Mouse (Mus musculus) CH12.LX (cell line): ENCODE results near the gene Pax1.

ENCODE experiments used
- CHD1 ChIP-seq: IDR thresholded peaks from 2 replicates; pipeline ENCODE4 v1.6.1; 2012; ENCODE audit warnings: low read depth, low read length, improper control_type of control experiment, inconsistent platforms
- CTCF ChIP-seq, 2 experiments: IDR thresholded peaks in 1 of 2; conservative IDR thresholded peaks in 1 of 2; 2 replicates each; pipeline ENCODE4 v1.5.1; 2011 to 2012; ENCODE audit warnings: low read depth in 2 of 2, low read length in 2 of 2, improper control_type of control experiment in 1 of 2, inconsistent platforms in 1 of 2, mild to moderate bottlenecking in 1 of 2, moderate library complexity in 1 of 2
- E2F4 ChIP-seq: IDR thresholded peaks from 2 replicates; pipeline ENCODE4 v1.6.1; 2011; ENCODE audit warnings: low read depth, low read length, improper control_type of control experiment; ENCODE audit not compliant: insufficient replicate concordance
- NRF1 ChIP-seq: IDR thresholded peaks from 2 replicates; pipeline ENCODE4 v1.6.1; 2014; ENCODE audit warnings: low read depth, mild to moderate bottlenecking, inconsistent platforms, low read length, improper control_type of control experiment, moderate library complexity
- POLR2A ChIP-seq: IDR thresholded peaks from 2 replicates; pipeline ENCODE4 v1.6.1; 2011; ENCODE audit warnings: low read depth, mild to moderate bottlenecking, improper control_type of control experiment, low read length
- RAD21 ChIP-seq: IDR thresholded peaks from 2 replicates; pipeline ENCODE4 v1.6.1; 2011; ENCODE audit warnings: low read depth, mild to moderate bottlenecking, low read length, improper control_type of control experiment, moderate library complexity
- SMC3 ChIP-seq: IDR thresholded peaks from 2 replicates; pipeline ENCODE4 v1.6.1; 2011; ENCODE audit warnings: low read depth, low read length, improper control_type of control experiment
- ZMIZ1 ChIP-seq: IDR thresholded peaks from 2 replicates; pipeline ENCODE4 v1.6.1; 2012; ENCODE audit warnings: low read depth, mild to moderate bottlenecking, inconsistent platforms, low read length, improper control_type of control experiment

DNA sequence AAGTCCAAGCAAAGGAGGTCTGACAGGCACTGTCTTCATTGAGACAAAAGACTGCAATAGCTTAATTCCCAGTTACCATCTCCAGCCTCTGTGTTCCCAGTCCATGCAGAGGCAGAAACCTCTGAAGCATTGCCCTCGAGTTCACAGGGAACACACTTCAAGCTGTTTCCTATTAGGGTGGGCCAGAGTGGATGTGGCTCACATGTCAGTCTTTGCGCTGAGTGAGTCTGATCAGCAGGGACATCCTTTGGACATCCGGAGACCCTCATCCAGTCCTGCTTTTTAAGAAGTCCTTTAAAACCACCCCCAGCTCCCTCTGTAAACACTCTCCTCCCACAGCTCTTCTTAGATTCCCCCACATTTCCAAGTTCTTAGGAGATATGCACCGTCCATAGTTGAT, 2.0 kb upstream of the Pax1 start:
- TF ChIP-seq ZMIZ1, result no peak
- no peak for TF ChIP-seq POLR2A
- no peak for TF ChIP-seq E2F4
- TF ChIP-seq CTCF (conservative IDR thresholded peaks at IDR 0.05 in 1 of 2, IDR thresholded peaks at IDR 0.05 in 1 of 2; ENCODE audit: low read depth in 2 of 2, low read length in 2 of 2), result no peak
- no peak for TF ChIP-seq NRF1
- no peak for TF ChIP-seq SMC3
- no peak for TF ChIP-seq CHD1
- no peak for TF ChIP-seq RAD21
